Mouse (Mus musculus) forebrain, embryonic 12.5 days (tissue): Measurements from ENCODE around the gene Ptprj. TPM values are rescaled to one million over a fixed set of nuclear protein-coding genes. Genes with fewer than 3 reads are reported as not detected.

Experiments
- ATAC-seq: fragments of 200-750 bp; cut with Nextera tagmentation; 2 replicates; pipeline ENCODE4 v1.8.0; 2017; ENCODE audit warnings: moderate TSS enrichment; ENCODE audit not compliant: low FRiP score
- H3K27ac ChIP-seq: fragments of 300-500 bp; sonication (generic); 2 replicates; pipeline ENCODE4 v1.5.1; 2016; ENCODE audit warnings: mild to moderate bottlenecking
- H3K27me3 ChIP-seq: fragments of 300-500 bp; sonication (generic); 2 replicates; pipeline ENCODE4 v1.6.1; 2016; ENCODE audit warnings: mild to moderate bottlenecking
- H3K36me3 ChIP-seq: fragments of 300-500 bp; sonication (generic); replicated peaks from 2 replicates; pipeline ENCODE4 v1.6.1; 2016; ENCODE audit warnings: mild to moderate bottlenecking
- H3K4me1 ChIP-seq: fragments of 300-500 bp; sonication (generic); 2 replicates; pipeline ENCODE4 v1.6.1; 2016
- H3K4me2 ChIP-seq: fragments of 300-500 bp; sonication (generic); 2 replicates; pipeline ENCODE4 v1.6.1; 2016; ENCODE audit warnings: mild to moderate bottlenecking, moderate library complexity
- H3K4me3 ChIP-seq: fragments of 300-500 bp; sonication (generic); replicated peaks from 2 replicates; pipeline ENCODE4 v1.5.1; 2016; ENCODE audit warnings: mild to moderate bottlenecking
- H3K9ac ChIP-seq: fragments of 300-500 bp; sonication (generic); 2 replicates; pipeline ENCODE4 v1.6.1; 2016; ENCODE audit warnings: mild to moderate bottlenecking
- H3K9me3 ChIP-seq: fragments of 300-500 bp; sonication (generic); 2 replicates; pipeline ENCODE4 v1.6.1; 2016
- WGBS: fragments of 180-500 bp; shearing (Covaris S2); methylation state at CpG from one replicate; pipeline ENCODE4 v1.1.7; 2016; 5-methylcytosine and 5-hydroxymethylcytosine counted together
- polyA plus RNA-seq: library from polyadenylated mRNA; unstranded; fragments of >200 nt; fragmentation: Nextera tagmentation; extraction: Ambion mirVana; gene quantifications from 2 replicates; pipeline ENCODE4 v1.2.1, GENCODE M21; 2016

Ptprj gene
- polyA plus RNA-seq, 1 experiment from 2014 or later: 2.1 TPM

- no peaks in the 10 kb centered on the region for H3K36me3 ChIP-seq
- no peak overlapping the region for H3K9ac ChIP-seq
- no peaks in the 10 kb centered on the region for H3K27me3 ChIP-seq
- H3K4me3 ChIP-seq: no peak overlapping the region
- WGBS: 95% methylated on average over 7 of the region's 7 CpGs
- H3K27ac ChIP-seq: no peak overlapping the region
- H3K4me1 ChIP-seq: peaks cover 4% of the 10 kb centered on the region
- H3K4me2 ChIP-seq: no peak overlapping the region
- ATAC-seq: no peak
- H3K9me3 ChIP-seq: no peaks in the 10 kb centered on the region
These were observed 15.1 kb downstream of the Ptprj start for GRCm38 (mm10) chr2:90565192-90565929.

DNA sequence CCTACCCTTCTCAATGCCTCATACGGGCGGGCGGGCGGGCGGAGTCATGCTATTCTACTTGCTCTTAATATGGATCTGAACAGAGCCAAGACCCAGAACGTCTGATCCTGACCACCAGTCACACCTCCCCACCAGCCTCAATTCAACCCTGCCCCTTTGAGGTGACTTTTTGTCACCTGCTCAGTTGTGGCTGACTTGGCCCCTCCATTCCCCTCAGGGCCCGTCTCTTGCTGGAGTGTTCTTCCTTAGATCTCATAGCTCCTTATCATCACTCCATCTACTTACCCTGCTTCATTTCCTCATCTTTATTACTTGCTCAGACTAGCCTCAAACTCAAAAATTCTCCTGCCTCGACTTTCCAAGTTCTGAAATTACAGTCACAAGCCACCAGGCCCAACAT, 15.9 kb downstream of the Ptprj start:
- no peak for ATAC-seq
- 95% methylated on average over 7 of the region's 8 CpGs for WGBS
- Histone ChIP-seq H3K4me3 (no peak overlapping the region), H3K4me2 (no peak overlapping the region), H3K9me3 (no peaks in the 10 kb centered on the region), H3K9ac (no peak overlapping the region), H3K27ac (no peak overlapping the region), H3K4me1 (peaks cover 7% of the 10 kb centered on the region), H3K36me3 (no peaks in the 10 kb centered on the region), H3K27me3 (no peaks in the 10 kb centered on the region)

GRCm38 (mm10) chr2:90563171-90563570, 17.3 kb downstream of the Ptprj start:
- 81% methylated on average over 4 of the region's 4 CpGs for WGBS

DNA sequence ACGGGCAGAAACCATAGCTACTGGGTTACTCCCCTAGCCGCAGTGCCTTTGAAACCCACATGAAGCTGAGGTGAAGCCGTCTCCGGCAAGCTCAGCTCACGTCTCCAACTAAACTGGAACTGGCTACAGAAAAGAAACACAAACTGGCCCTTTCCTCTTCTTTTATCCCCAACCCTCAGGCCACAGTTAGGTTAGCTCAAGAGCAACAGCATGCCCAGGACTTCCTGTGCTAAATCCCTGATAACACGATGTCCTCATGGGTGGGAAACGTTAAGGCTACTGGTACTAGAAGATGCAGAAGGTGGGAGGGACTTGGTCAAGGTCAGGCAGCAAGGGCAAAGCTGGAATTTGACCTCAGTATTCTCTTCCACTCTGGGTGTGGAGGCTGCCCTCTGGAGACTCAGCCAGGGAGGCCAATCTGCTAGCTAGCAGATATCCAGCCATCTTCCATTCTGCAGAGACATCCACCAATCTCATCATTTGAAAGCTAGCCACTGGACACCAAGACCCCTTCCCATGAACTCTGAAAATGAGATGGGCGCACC, 18.2 kb downstream of the Ptprj start:
- Histone ChIP-seq H3K36me3 (no peaks in the 10 kb centered on the region), H3K9me3 (no peaks in the 10 kb centered on the region), H3K9ac (no peak overlapping the region), H3K27ac (no peak overlapping the region), H3K4me1 (peaks cover 7% of the 10 kb centered on the region), H3K4me3 (no peak overlapping the region), H3K27me3 (no peaks in the 10 kb centered on the region), H3K4me2 (no peak overlapping the region)
- 84% methylated on average over 8 of the region's 8 CpGs for WGBS
- no peak for ATAC-seq

More at GRCm38 (mm10) chr2:90563171-90563570, 17.3 kb downstream of the Ptprj start:
- H3K36me3 ChIP-seq: no peaks in the 10 kb centered on the region
- H3K9me3 ChIP-seq: no peaks in the 10 kb centered on the region
- no peak overlapping the region for H3K27ac ChIP-seq
- H3K9ac ChIP-seq: no peak overlapping the region
- peaks cover 7% of the 10 kb centered on the region for H3K4me1 ChIP-seq
- no peak overlapping the region for H3K4me2 ChIP-seq
- H3K27me3 ChIP-seq: no peaks in the 10 kb centered on the region
- no peak for ATAC-seq
- H3K4me3 ChIP-seq: no peak overlapping the region

GRCm38 (mm10) chr2:90560197-90560843, 20.1 kb downstream of the Ptprj start:
- Histone ChIP-seq H3K4me2 (no peak overlapping the region), H3K9ac (no peak overlapping the region), H3K36me3 (no peaks in the 10 kb centered on the region), H3K27ac (0 out of 2 replicates have a peak overlapping the region, but pooled peaks have one; percentile 19), H3K9me3 (no peaks in the 10 kb centered on the region), H3K4me3 (no peak overlapping the region), H3K27me3 (no peaks in the 10 kb centered on the region), H3K4me1 (peaks cover 7% of the 10 kb centered on the region)
- WGBS: 58% methylated on average over 6 of the region's 6 CpGs
- peak; percentile 33; the same call in 1 of the 2 replicates for ATAC-seq

DNA sequence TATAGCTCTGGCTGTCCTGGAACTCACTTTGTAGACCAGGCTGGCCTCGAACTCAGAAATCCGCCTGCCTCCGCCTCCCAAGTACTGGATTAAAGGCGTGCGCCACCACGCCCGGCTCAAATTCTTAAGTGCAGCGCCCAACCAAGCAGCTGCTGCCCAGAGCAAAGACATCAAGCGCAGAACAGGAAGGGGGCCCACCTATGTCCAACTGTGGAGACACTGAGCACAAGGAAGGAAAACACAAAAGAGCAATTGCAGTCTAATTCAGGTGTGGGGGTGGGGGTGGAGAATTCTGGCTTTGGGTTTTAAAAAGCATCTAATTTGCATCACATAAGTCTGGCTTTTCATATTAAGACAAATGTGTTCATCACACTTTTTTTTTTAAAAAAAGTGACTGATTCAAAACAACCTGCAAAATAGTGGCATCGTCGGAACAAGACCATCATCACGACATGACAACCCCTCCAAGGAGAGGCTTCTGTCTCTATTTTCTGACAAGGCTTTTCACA, 20.7 kb downstream of the Ptprj start:
- no peak for ATAC-seq
- Histone ChIP-seq H3K27ac (0 out of 2 replicates have a peak overlapping the region, but pooled peaks have one; percentile 19), H3K4me1 (peaks cover 7% of the 10 kb centered on the region), H3K9me3 (no peaks in the 10 kb centered on the region), H3K36me3 (no peaks in the 10 kb centered on the region), H3K9ac (no peak overlapping the region), H3K27me3 (no peaks in the 10 kb centered on the region), H3K4me3 (no peak overlapping the region), H3K4me2 (no peak overlapping the region)
- 83% methylated on average over 12 of the region's 12 CpGs for WGBS

GRCm38 (mm10) chr2:90559015-90559687, 21.3 kb downstream of the Ptprj start:
- no peaks in the 10 kb centered on the region for H3K27me3 ChIP-seq
- no peaks in the 10 kb centered on the region for H3K9me3 ChIP-seq
- H3K9ac ChIP-seq: no peak overlapping the region
- H3K4me2 ChIP-seq: no peak overlapping the region
- 88% methylated on average over 2 of the region's 2 CpGs for whole genome bisulfite sequencing
- no peak for ATAC-seq
- H3K4me3 ChIP-seq: no peak overlapping the region
- peaks cover 7% of the 10 kb centered on the region for H3K4me1 ChIP-seq
- H3K27ac ChIP-seq: no peak overlapping the region
- H3K36me3 ChIP-seq: no peaks in the 10 kb centered on the region

- Histone ChIP-seq H3K27ac (no peak overlapping the region), H3K9ac (no peak overlapping the region), H3K4me1 (peaks cover 7% of the 10 kb centered on the region), H3K4me3 (no peak overlapping the region), H3K27me3 (no peaks in the 10 kb centered on the region), H3K4me2 (no peak overlapping the region), H3K9me3 (no peaks in the 10 kb centered on the region), H3K36me3 (no peaks in the 10 kb centered on the region)
- ATAC-seq: no peak
- WGBS: 91% methylated on average over 11 of the region's 11 CpGs
These were observed 22.1 kb downstream of the Ptprj start for GRCm38 (mm10) chr2:90558361-90558760.

DNA sequence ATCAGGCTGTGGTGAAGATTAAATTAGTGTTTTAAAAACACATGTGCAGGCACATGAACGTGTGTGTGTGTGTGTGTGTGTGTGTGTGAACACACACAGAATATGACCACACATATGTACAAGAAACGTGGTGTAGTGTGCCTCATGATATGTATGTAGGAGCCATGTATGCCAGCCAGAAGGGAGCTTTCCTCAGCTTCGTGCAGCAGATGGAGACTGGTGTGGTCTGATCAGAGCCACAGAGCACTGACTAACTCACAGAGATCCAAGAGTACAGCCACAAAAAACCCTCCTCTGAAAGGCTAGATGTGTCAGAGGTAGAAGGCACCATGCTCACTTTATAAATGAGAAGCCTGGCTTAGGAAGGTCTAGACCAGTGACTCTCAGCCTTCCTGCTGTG, 22.5 kb downstream of the Ptprj start:
- no peak overlapping the region for H3K27ac ChIP-seq
- peaks cover 7% of the 10 kb centered on the region for H3K4me1 ChIP-seq
- WGBS: 86% methylated on average over 3 of the region's 3 CpGs
- H3K4me3 ChIP-seq: no peak overlapping the region
- H3K27me3 ChIP-seq: no peaks in the 10 kb centered on the region
- H3K9me3 ChIP-seq: no peaks in the 10 kb centered on the region
- H3K9ac ChIP-seq: no peak overlapping the region
- H3K36me3 ChIP-seq: no peaks in the 10 kb centered on the region
- no peak for ATAC-seq
- H3K4me2 ChIP-seq: no peak overlapping the region

GRCm38 (mm10) chr2:90555744-90556143, 24.7 kb downstream of the Ptprj start:
- Histone ChIP-seq H3K9ac (no peak overlapping the region), H3K4me2 (no peak overlapping the region), H3K27me3 (no peaks in the 10 kb centered on the region), H3K4me1 (peaks cover 7% of the 10 kb centered on the region), H3K4me3 (no peak overlapping the region), H3K36me3 (no peaks in the 10 kb centered on the region), H3K9me3 (no peaks in the 10 kb centered on the region), H3K27ac (no peak overlapping the region)
- 86% methylated on average over 5 of the region's 5 CpGs for WGBS
- no peak for ATAC-seq

- Histone ChIP-seq H3K4me3 (no peak overlapping the region), H3K27me3 (no peaks in the 10 kb centered on the region), H3K27ac (no peak overlapping the region), H3K36me3 (no peaks in the 10 kb centered on the region), H3K9me3 (no peaks in the 10 kb centered on the region), H3K4me1 (no peaks in the 10 kb centered on the region), H3K4me2 (no peak overlapping the region), H3K9ac (no peak overlapping the region)
- WGBS: 81% methylated on average over 4 of the region's 4 CpGs
- no peak for ATAC-seq
These were observed 25.6 kb downstream of the Ptprj start for GRCm38 (mm10) chr2:90554806-90555205.

GRCm38 (mm10) chr2:90553861-90554260, 26.6 kb downstream of the Ptprj start:
- ATAC-seq: no peak
- H3K27ac ChIP-seq: no peak overlapping the region
- no peak overlapping the region for H3K4me2 ChIP-seq
- WGBS: 93% methylated on average over 4 of the region's 4 CpGs
- H3K9me3 ChIP-seq: no peaks in the 10 kb centered on the region
- H3K9ac ChIP-seq: no peak overlapping the region
- no peaks in the 10 kb centered on the region for H3K27me3 ChIP-seq
- H3K4me3 ChIP-seq: no peak overlapping the region
- H3K36me3 ChIP-seq: no peaks in the 10 kb centered on the region
- no peaks in the 10 kb centered on the region for H3K4me1 ChIP-seq
